Mouse (Mus musculus) small intestine, adult 2 months (tissue): ENCODE results near the gene Pms1. TPM values are rescaled to one million over a fixed set of nuclear protein-coding genes. Genes with fewer than 3 reads are reported as not detected.

Source experiments
- H3K27ac ChIP-seq: fragments of 200-500 bp; 2 replicates; pipeline ENCODE4 v1.5.1; 2012; ENCODE audit warnings: low read depth, low read length, control low read depth, inconsistent platforms; ENCODE audit not compliant: insufficient read depth
- H3K27me3 ChIP-seq: fragments of 200-500 bp; 2 replicates; pipeline ENCODE4 v1.6.1; 2012; ENCODE audit warnings: mild to moderate bottlenecking, moderate library complexity, low read length, inconsistent platforms; ENCODE audit not compliant: control insufficient read depth, insufficient read depth
- H3K36me3 ChIP-seq: fragments of 200-500 bp; 2 replicates; pipeline ENCODE4 v1.6.1; 2012; ENCODE audit warnings: mild to moderate bottlenecking, low read length, control low read depth, inconsistent platforms; ENCODE audit not compliant: control insufficient read depth, insufficient read depth
- H3K4me1 ChIP-seq: fragments of 200-500 bp; 2 replicates; pipeline ENCODE4 v1.6.1; 2012; ENCODE audit warnings: low read length, inconsistent platforms, mixed read lengths; ENCODE audit not compliant: control insufficient read depth, insufficient read depth, insufficient read length
- H3K4me3 ChIP-seq: fragments of 200-500 bp; 2 replicates; pipeline ENCODE4 v1.5.1; 2012; ENCODE audit warnings: low read depth, mild to moderate bottlenecking, control low read depth, inconsistent platforms, low read length, moderate library complexity
- CTCF ChIP-seq: fragments of 200-500 bp; IDR thresholded peaks from 2 replicates; pipeline ENCODE4 v1.5.1; 2012; ENCODE audit warnings: low read depth, mild to moderate bottlenecking, control low read depth, inconsistent platforms, low read length, moderate library complexity, mixed read lengths; ENCODE audit not compliant: insufficient replicate concordance, insufficient read length; ENCODE audit errors: extremely low read depth
- POLR2A ChIP-seq: fragments of 200-500 bp; IDR thresholded peaks from 2 replicates; pipeline ENCODE4 v1.6.1; 2012; ENCODE audit warnings: low read depth, mild to moderate bottlenecking, control low read depth, inconsistent platforms, low read length, moderate library complexity
- WGBS: fragments of 180-500 bp; shearing (Covaris S2); methylation state at CpG from one replicate; pipeline ENCODE4 v1.1.7; 2018; 5-methylcytosine and 5-hydroxymethylcytosine counted together
- polyA plus RNA-seq: library from polyadenylated mRNA; depleted of rRNA; stranded (reverse); fragments of >200 nt; gene quantifications from 2 replicates; pipeline ENCODE4 v1.2.3, GENCODE M21; 2012; rRNA removed

Pms1 gene
- polyA plus RNA-seq, 1 experiment, result 0.42 TPM

DNA sequence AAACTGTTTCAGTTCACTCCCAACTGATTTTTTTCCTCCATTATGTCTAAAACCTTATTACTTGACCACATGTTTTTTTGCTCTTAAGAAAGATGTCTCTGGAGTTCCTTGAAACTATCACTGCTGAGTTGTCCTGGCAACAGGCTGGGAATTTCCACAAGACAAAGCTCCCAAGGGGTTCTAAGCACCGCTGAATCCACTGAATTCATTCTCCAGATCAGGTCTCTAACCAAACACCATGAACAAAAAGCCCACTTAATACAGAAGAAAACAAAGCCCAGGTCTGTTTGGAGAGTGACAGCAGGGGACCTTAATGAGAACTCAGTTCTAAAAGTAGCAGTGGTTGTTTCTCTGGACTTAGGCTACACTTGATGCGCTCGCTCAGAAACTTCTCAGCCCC is 105.6 kb downstream of the Pms1 start:
- WGBS, result 86% methylated on average over 3 of the region's 3 CpGs
- Histone ChIP-seq H3K27ac (no peak overlapping the region), H3K4me3 (no peak overlapping the region), H3K36me3 (peaks cover 7% of the 10 kb centered on the region), H3K4me1 (no peaks in the 10 kb centered on the region), H3K27me3 (no peaks in the 10 kb centered on the region)
- TF ChIP-seq CTCF, result no peak
- no peak for TF ChIP-seq POLR2A

DNA sequence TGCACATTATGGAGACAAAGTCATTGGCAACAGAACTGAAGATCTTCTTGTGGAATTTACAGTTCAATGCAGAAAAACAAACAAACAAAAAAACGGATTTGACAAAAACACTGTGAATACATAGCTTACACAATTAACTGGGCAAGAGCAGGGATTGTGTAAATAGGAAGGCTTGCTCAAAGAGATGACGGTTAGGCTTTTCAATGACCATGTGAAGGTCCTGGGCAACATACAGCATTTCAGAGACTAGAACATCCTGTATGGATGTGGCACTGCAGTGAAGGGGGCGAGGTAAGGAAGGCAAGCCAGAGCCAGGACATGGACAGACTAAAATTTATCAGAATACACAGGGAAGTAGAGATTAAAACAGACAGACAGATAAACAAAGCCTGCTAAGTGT is 107.2 kb downstream of the Pms1 start:
- Histone ChIP-seq H3K27me3 (no peaks in the 10 kb centered on the region), H3K27ac (no peak overlapping the region), H3K4me1 (no peaks in the 10 kb centered on the region), H3K36me3 (peaks cover 5% of the 10 kb centered on the region), H3K4me3 (no peak overlapping the region)
- TF ChIP-seq CTCF, result no peak
- no peak for TF ChIP-seq POLR2A
- 83% methylated on average over 3 of the region's 3 CpGs for WGBS

DNA sequence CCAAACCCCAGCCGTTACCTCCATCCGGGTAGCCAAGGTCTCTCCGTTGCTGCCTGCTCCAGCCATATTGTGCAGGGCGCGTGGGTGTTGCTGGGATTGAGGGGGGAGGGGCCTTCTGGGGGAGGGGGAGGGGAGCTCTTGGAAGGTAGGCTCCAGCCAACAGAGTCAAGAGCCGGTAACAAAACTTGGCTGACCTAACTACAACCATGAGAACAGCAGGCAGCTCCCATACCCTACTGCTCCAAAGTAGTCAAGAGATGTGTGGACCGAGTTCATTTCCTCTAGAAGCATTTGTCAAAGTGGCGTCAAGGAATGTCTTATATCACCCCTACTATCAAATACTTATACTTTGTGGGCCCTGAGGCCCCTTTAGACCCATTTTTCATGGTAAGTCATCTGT is 109.3 kb downstream of the Pms1 start, which contains the start of gene 1700019A02Rik:
Gene 1700019A02Rik, minus strand, starts transcription at position 101 of the 400 bp plus-strand sequence.
- Histone ChIP-seq H3K27ac (no peak within 1 kb of the TSS), H3K36me3 (no peaks in the 10 kb centered on the region), H3K27me3 (no peaks in the 10 kb centered on the region), H3K4me1 (no peaks in the 10 kb centered on the region), H3K4me3 (no peak within 1 kb of the TSS)
- WGBS, result 94% methylated on average over 8 of the region's 8 CpGs
- no peak for TF ChIP-seq POLR2A
- no peak for TF ChIP-seq CTCF

GRCm38 (mm10) chr1:53186301-53186700 is 110.5 kb downstream of the Pms1 start:
- H3K27me3 ChIP-seq, result no peaks in the 10 kb centered on the region
- no peak overlapping the region for H3K27ac ChIP-seq
- TF ChIP-seq POLR2A (no peak), CTCF (no peak)
- H3K36me3 ChIP-seq, result no peaks in the 10 kb centered on the region
- H3K4me1 ChIP-seq, result no peaks in the 10 kb centered on the region
- 95% methylated on average over 3 of the region's 3 CpGs for WGBS
- H3K4me3 ChIP-seq, result no peak overlapping the region

DNA sequence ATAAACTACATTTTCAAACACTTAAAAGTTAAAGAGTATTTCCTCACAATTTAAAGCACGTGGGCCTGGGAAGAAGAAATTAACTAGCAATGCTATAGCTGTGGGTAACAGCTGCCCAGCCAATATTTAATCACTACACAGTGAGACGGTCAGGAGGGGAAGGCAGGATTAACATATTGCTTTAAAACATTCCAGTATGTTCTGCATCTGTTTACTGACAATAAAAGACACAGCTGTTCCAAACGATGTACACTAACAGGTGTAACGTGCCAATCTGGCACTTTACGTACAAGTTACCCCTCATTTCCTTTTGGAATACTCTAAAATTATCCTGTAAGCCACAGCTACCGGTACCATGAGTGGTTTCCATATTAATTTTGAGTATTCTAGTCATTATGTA is 139.1 kb downstream of the Pms1 start:
- TF ChIP-seq POLR2A (no peak), CTCF (no peak)
- H3K4me1 ChIP-seq, result no peaks in the 10 kb centered on the region
- no peak overlapping the region for H3K27ac ChIP-seq
- WGBS, result 64% methylated on average over 6 of the region's 6 CpGs
- no peaks in the 10 kb centered on the region for H3K36me3 ChIP-seq
- no peaks in the 10 kb centered on the region for H3K27me3 ChIP-seq
- H3K4me3 ChIP-seq, result no peak overlapping the region

Other genes starting within 250 kb of the Pms1 start
- not detected in 2 replicates for gene Mstn, start 235.4 kb downstream of the Pms1 start, polyA plus RNA-seq
- gene 1700019A02Rik, start 109.4 kb downstream of the Pms1 start, polyA plus RNA-seq, result not detected in 2 replicates
- gene Ormdl1, start 77 bp upstream of the Pms1 start, polyA plus RNA-seq, result 3.3 and 4.4 TPM in 2 replicates
- 12.2 and 22.5 TPM in 2 replicates for gene Gm28778, start 93 bp upstream of the Pms1 start, polyA plus RNA-seq
- gene Osgepl1, start 16.6 kb upstream of the Pms1 start, polyA plus RNA-seq, result 0.85 and 1.2 TPM in 2 replicates
- gene Asdurf, start 55.6 kb upstream of the Pms1 start, polyA plus RNA-seq, result not detected in 2 replicates
- gene Gm28551, start 55.6 kb upstream of the Pms1 start, polyA plus RNA-seq, result not detected in 2 replicates
- gene Asnsd1, start 55.7 kb upstream of the Pms1 start, polyA plus RNA-seq, result 0.96 and 2.2 TPM in 2 replicates